Mouse (Mus musculus): ENCODE measurements at regions not wholly inside any gene's neighbourhood (a gene's known extent, or its start where the extent isn't known, plus 50 kb on each side); places are given as distances from the start of the nearest gene placed in this dataset.

DNA sequence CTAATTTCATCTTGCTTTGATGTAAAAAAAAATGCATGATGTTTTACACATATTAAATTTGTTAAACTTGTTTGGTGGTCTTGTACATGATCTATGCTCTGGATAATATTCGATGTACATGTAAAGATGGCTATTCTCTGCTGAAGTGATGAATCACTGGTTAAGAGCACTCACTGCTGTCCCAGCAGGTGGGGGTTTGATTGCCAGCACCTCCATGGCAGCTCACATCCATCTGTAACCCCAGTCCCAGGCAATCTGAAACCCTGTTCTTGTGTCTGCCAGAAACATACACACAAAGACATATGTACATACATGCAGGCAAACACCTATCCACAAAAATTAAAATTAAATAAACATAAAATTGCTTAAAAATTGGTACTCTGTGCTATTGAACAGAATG, 448.7 kb upstream of the Gcfc2 start:
- Histone ChIP-seq H3K9ac (ENCODE audit: low read length) (no peak overlapping the region), H3K9me3 (ENCODE audit: control insufficient read depth, low read length) (no peaks in the 10 kb centered on the region), H3K4me1 (ENCODE audit: control insufficient read depth, insufficient read depth, low read length) (no peaks in the 10 kb centered on the region), H3K4me3 (ENCODE audit: low read depth, low read length) (no peak overlapping the region), H3K27me3 (ENCODE audit: control insufficient read depth, insufficient read depth, low read length) (no peaks in the 10 kb centered on the region), H3K27ac (replicated peaks; ENCODE audit: low read depth, low read length) (no peak overlapping the region), H3K36me3 (ENCODE audit: control insufficient read depth, insufficient read depth, low read length) (no peaks in the 10 kb centered on the region), H3K4me2 (ENCODE audit: low read depth, severe bottlenecking) (no peak overlapping the region)
- ATAC-seq (ENCODE audit: insufficient number of reproducible peaks, low FRiP score, low TSS enrichment, low read depth) (no peak), DNase-seq (ENCODE audit: low spot score) (no peak)
- 94% methylated on average over 1 of the region's 1 CpGs for WGBS

DNA sequence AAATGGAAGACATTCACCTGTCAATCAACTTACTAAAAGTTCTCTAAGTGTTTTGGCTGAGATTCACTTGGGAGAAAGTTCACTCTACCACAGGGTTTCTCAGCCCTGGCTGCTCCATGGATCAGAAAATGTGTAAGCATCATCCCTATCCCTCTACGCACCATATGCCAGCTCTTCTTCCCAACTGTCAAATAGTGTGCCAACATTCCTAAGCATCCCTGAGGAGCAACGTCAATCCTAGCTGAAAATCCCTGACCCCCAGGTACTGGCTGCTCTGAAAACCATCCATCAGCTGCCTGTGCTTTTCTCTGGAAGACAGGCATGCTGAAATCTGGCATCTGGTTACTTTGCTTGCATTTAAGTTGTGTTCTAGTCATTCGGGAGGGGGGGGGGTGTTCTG, 436.5 kb upstream of the Gcfc2 start:
- Histone ChIP-seq H3K4me1 (ENCODE audit: control insufficient read depth, insufficient read depth, low read length) (no peaks in the 10 kb centered on the region), H3K27ac (replicated peaks; ENCODE audit: low read depth, low read length) (no peak overlapping the region), H3K4me2 (ENCODE audit: low read depth, severe bottlenecking) (no peak overlapping the region), H3K4me3 (ENCODE audit: low read depth, low read length) (no peak overlapping the region), H3K27me3 (ENCODE audit: control insufficient read depth, insufficient read depth, low read length) (no peaks in the 10 kb centered on the region), H3K36me3 (ENCODE audit: control insufficient read depth, insufficient read depth, low read length) (no peaks in the 10 kb centered on the region), H3K9me3 (ENCODE audit: control insufficient read depth, low read length) (no peaks in the 10 kb centered on the region), H3K9ac (ENCODE audit: low read length) (no peak overlapping the region)
- WGBS, result 70% methylated on average over 3 of the region's 3 CpGs
- no peak for ATAC-seq (ENCODE audit: insufficient number of reproducible peaks, low FRiP score, low TSS enrichment, low read depth)
- no peak for DNase-seq (ENCODE audit: low spot score)

DNA sequence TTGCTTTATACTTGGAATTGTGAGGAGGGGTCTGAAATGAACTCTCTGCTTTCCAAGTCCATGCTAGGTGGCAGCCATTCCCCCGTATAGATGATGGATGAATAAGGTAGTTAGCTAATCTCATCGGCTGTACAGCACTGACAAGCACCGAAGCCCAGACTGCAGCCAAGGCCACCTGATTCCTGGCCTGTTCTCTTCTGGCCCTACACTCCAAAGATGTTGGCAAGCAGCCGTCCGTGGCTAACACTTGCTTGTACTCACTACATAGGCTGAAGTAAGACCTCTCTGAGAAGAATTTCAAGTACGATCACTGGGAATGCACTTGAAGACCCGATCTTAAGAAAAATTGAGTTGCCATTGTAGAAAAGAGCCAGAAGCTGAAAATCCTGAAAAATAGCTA, 427.2 kb upstream of the Gcfc2 start:
- WGBS, result 91% methylated on average over 7 of the region's 7 CpGs
- Histone ChIP-seq H3K36me3 (ENCODE audit: control insufficient read depth, insufficient read depth, low read length) (no peaks in the 10 kb centered on the region), H3K27me3 (ENCODE audit: control insufficient read depth, insufficient read depth, low read length) (no peaks in the 10 kb centered on the region), H3K4me2 (ENCODE audit: low read depth, severe bottlenecking) (no peak overlapping the region), H3K9ac (ENCODE audit: low read length) (no peak overlapping the region), H3K27ac (replicated peaks; ENCODE audit: low read depth, low read length) (no peak overlapping the region), H3K4me1 (ENCODE audit: control insufficient read depth, insufficient read depth, low read length) (no peaks in the 10 kb centered on the region), H3K9me3 (ENCODE audit: control insufficient read depth, low read length) (no peaks in the 10 kb centered on the region), H3K4me3 (ENCODE audit: low read depth, low read length) (no peak overlapping the region)
- no peak for DNase-seq (ENCODE audit: low spot score)
- ATAC-seq (ENCODE audit: insufficient number of reproducible peaks, low FRiP score, low TSS enrichment, low read depth), result no peak

DNA sequence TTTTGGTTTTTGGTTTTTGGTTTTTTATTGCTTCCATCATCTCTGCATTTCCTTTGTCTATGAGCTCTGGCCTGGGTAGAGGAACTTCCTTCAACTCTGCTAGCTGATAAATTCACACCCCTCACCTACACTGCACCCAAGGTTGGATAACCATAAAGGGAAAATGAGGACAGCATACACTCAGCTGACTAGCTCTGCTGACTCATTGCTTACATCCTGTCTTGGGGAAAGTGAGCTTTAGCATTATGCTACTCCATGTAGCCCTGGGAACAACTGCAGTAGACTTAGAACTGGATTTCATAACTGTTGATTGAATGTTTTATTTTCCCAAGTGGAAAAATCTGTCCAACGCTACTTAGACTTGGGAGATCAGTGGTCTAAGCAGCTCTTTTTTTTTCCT, 406.3 kb upstream of the Gcfc2 start:
- Histone ChIP-seq H3K4me3 (ENCODE audit: low read depth, low read length) (no peak overlapping the region), H3K4me1 (ENCODE audit: control insufficient read depth, insufficient read depth, low read length) (no peaks in the 10 kb centered on the region), H3K27me3 (ENCODE audit: control insufficient read depth, insufficient read depth, low read length) (no peaks in the 10 kb centered on the region), H3K9me3 (ENCODE audit: control insufficient read depth, low read length) (no peaks in the 10 kb centered on the region), H3K9ac (ENCODE audit: low read length) (no peak overlapping the region), H3K27ac (replicated peaks; ENCODE audit: low read depth, low read length) (no peak overlapping the region), H3K36me3 (ENCODE audit: control insufficient read depth, insufficient read depth, low read length) (no peaks in the 10 kb centered on the region), H3K4me2 (ENCODE audit: low read depth, severe bottlenecking) (no peak overlapping the region)
- DNase-seq (ENCODE audit: low spot score) (no peak), ATAC-seq (ENCODE audit: insufficient number of reproducible peaks, low FRiP score, low TSS enrichment, low read depth) (no peak)
- WGBS, result 85% methylated on average over 1 of the region's 1 CpGs

DNA sequence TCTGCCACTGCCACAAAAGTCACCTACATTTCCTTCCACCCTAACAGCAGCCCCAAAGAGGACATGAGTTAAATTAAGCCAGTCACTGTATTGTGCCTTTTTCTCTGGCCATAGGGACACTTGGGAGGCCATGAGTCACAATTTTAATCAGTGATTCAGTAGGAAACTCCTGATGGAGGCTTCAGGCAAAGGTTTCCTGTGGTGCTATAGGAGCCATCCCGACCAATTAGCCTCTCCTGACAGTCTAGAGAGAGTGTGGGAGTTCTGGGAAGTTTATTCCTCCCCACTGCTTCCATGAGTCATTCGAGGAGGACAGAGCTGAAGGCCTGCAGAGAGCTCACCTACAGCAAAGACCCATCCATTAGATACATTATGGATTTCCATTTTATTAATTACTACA, 361.2 kb upstream of the Gcfc2 start:
- H3K4me2 ChIP-seq (ENCODE audit: low read depth, severe bottlenecking), result no peak overlapping the region
- no peaks in the 10 kb centered on the region for H3K27me3 ChIP-seq (ENCODE audit: control insufficient read depth, insufficient read depth, low read length)
- no peaks in the 10 kb centered on the region for H3K36me3 ChIP-seq (ENCODE audit: control insufficient read depth, insufficient read depth, low read length)
- H3K27ac ChIP-seq (replicated peaks; ENCODE audit: low read depth, low read length), result no peak overlapping the region
- H3K4me3 ChIP-seq (ENCODE audit: low read depth, low read length), result no peak overlapping the region
- WGBS, result 70% methylated on average over 2 of the region's 2 CpGs
- DNase-seq (ENCODE audit: low spot score) (no peak), ATAC-seq (ENCODE audit: insufficient number of reproducible peaks, low FRiP score, low TSS enrichment, low read depth) (no peak)
- no peaks in the 10 kb centered on the region for H3K4me1 ChIP-seq (ENCODE audit: control insufficient read depth, insufficient read depth, low read length)
- no peaks in the 10 kb centered on the region for H3K9me3 ChIP-seq (ENCODE audit: control insufficient read depth, low read length)
- H3K9ac ChIP-seq (ENCODE audit: low read length), result no peak overlapping the region

DNA sequence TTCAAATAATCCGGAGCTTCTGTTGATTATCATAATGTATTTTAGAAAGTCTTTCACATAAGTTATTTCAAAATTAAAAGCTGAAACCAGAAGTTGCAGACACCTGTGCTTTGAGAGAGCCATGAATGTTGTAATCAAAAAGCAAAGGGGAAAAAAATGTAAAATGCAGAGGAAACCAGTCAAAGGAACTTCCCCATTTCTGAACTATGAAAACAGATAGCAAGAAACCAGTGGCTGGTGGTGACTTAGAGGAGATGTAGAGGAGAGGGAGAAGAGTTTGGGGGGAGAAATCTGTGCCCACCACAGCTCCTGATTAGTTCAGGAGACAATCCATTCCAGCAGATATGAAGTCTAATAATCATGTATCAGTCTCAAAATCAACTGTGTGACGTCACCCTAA, 360.3 kb upstream of the Gcfc2 start:
- Histone ChIP-seq H3K27me3 (ENCODE audit: control insufficient read depth, insufficient read depth, low read length) (no peaks in the 10 kb centered on the region), H3K9me3 (ENCODE audit: control insufficient read depth, low read length) (no peaks in the 10 kb centered on the region), H3K27ac (replicated peaks; ENCODE audit: low read depth, low read length) (no peak overlapping the region), H3K4me3 (ENCODE audit: low read depth, low read length) (no peak overlapping the region), H3K9ac (ENCODE audit: low read length) (no peak overlapping the region), H3K4me2 (ENCODE audit: low read depth, severe bottlenecking) (no peak overlapping the region), H3K4me1 (ENCODE audit: control insufficient read depth, insufficient read depth, low read length) (no peaks in the 10 kb centered on the region), H3K36me3 (ENCODE audit: control insufficient read depth, insufficient read depth, low read length) (no peaks in the 10 kb centered on the region)
- 91% methylated on average over 2 of the region's 2 CpGs for WGBS
- ATAC-seq (ENCODE audit: insufficient number of reproducible peaks, low FRiP score, low TSS enrichment, low read depth) (no peak), DNase-seq (ENCODE audit: low spot score) (no peak)

DNA sequence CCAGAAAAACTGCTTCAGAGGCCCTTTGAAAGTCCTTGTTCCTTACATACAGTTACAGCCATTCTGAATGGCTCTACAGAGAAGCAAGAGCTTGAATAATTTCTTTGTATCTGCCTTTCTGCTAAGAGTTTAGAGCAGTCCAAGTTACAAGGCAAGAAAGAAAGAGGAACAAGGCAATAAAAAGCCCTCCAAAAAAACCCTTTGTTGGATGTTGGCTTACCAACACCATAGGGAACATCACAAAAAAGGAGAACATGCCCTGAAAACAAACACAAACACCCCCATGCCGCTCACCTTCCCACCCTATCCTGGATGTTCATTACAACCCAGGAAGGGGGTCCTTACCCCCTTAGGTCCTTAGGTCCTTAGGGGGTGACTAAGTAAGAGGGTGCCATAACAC, 359.2 kb upstream of the Gcfc2 start:
- no peak overlapping the region for H3K4me3 ChIP-seq (ENCODE audit: low read depth, low read length)
- WGBS, result 90% methylated on average over 1 of the region's 1 CpGs
- no peak overlapping the region for H3K27ac ChIP-seq (replicated peaks; ENCODE audit: low read depth, low read length)
- H3K36me3 ChIP-seq (ENCODE audit: control insufficient read depth, insufficient read depth, low read length), result no peaks in the 10 kb centered on the region
- H3K9ac ChIP-seq (ENCODE audit: low read length), result no peak overlapping the region
- no peaks in the 10 kb centered on the region for H3K9me3 ChIP-seq (ENCODE audit: control insufficient read depth, low read length)
- no peaks in the 10 kb centered on the region for H3K27me3 ChIP-seq (ENCODE audit: control insufficient read depth, insufficient read depth, low read length)
- H3K4me2 ChIP-seq (ENCODE audit: low read depth, severe bottlenecking), result no peak overlapping the region
- no peaks in the 10 kb centered on the region for H3K4me1 ChIP-seq (ENCODE audit: control insufficient read depth, insufficient read depth, low read length)
- ATAC-seq (ENCODE audit: insufficient number of reproducible peaks, low FRiP score, low TSS enrichment, low read depth) (no peak), DNase-seq (ENCODE audit: low spot score) (no peak)

DNA sequence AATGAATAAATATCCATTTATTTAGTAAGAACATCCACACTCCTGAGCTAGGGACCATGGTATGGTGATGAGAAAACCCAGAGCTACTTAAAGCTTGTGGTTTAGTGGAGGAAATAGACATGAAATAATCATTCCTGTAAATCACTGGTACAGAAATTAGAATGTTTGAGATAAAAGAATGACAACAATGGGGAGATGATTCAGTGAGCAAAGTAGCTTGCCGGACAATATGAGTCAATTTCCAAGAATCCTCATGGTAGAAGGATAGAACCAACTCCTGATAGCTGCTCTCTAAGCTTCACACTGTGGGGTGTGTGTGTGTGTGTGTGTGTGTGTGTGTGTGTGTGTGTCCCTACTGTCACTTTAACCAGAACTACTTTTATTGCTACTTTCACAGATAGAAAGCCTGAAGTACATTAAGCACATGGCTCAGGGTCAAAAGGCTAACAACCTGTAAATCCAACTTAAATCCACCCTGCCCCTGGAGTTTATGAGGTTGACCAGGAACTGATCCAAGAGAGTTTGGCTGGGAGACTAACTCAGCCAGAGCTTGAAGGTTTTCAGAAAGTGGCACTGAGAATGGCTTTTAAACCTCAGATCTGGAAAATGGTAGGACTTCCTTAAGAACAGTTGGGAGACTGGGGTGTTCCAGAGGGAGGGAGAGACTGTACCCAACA, 336.9 kb upstream of the Gcfc2 start:
- Histone ChIP-seq H3K36me3 (ENCODE audit: control insufficient read depth, insufficient read depth, low read length) (no peaks in the 10 kb centered on the region), H3K27me3 (ENCODE audit: control insufficient read depth, insufficient read depth, low read length) (0 out of 2 replicates have a peak, but pooled peaks cover 3% of the 10 kb centered on the region), H3K4me1 (ENCODE audit: control insufficient read depth, insufficient read depth, low read length) (no peaks in the 10 kb centered on the region), H3K9me3 (ENCODE audit: control insufficient read depth, low read length) (no peaks in the 10 kb centered on the region), H3K9ac (ENCODE audit: low read length) (no peak overlapping the region), H3K27ac (replicated peaks; ENCODE audit: low read depth, low read length) (no peak overlapping the region), H3K4me3 (ENCODE audit: low read depth, low read length) (no peak overlapping the region), H3K4me2 (ENCODE audit: low read depth, severe bottlenecking) (no peak overlapping the region)
- 92% methylated on average over 1 of the region's 1 CpGs for WGBS
- DNase-seq (ENCODE audit: low spot score) (peak; percentile 41), ATAC-seq (ENCODE audit: insufficient number of reproducible peaks, low FRiP score, low TSS enrichment, low read depth) (peak; percentile 70)

DNA sequence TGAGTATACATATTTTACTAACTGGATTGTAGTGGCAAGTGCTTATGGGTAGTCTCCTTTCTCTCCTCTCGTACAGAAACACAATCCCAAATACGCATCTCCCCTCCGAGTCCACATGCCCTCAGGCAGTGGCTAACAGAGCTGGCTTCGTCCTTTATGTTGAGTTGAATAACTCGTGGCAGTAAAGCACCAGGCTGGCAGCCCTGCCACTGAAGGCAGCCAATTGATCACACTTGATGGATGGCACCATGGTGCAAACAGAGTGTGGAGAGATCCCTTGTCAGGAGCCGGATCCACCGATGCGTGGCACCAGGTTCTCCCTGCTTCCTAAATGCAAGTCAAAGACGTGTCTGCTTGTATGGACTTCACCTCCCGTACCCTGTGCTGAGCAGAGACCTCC, 333.7 kb upstream of the Gcfc2 start:
- no peaks in the 10 kb centered on the region for H3K4me1 ChIP-seq (ENCODE audit: control insufficient read depth, insufficient read depth, low read length)
- H3K9me3 ChIP-seq (ENCODE audit: control insufficient read depth, low read length), result no peaks in the 10 kb centered on the region
- DNase-seq (ENCODE audit: low spot score) (peak; percentile 21), ATAC-seq (ENCODE audit: insufficient number of reproducible peaks, low FRiP score, low TSS enrichment, low read depth) (no peak)
- H3K27ac ChIP-seq (replicated peaks; ENCODE audit: low read depth, low read length), result no peak overlapping the region
- H3K4me3 ChIP-seq (ENCODE audit: low read depth, low read length), result no peak overlapping the region
- H3K27me3 ChIP-seq (ENCODE audit: control insufficient read depth, insufficient read depth, low read length), result no peaks in the 10 kb centered on the region
- H3K36me3 ChIP-seq (ENCODE audit: control insufficient read depth, insufficient read depth, low read length), result no peaks in the 10 kb centered on the region
- WGBS, result 62% methylated on average over 10 of the region's 10 CpGs
- H3K4me2 ChIP-seq (ENCODE audit: low read depth, severe bottlenecking), result no peak overlapping the region
- H3K9ac ChIP-seq (ENCODE audit: low read length), result no peak overlapping the region
